Mouse (Mus musculus) lung, adult 18-20 months (tissue): ENCODE data around the gene Klk1b22.
"Not testable (repeated sequence)": the region's sequence is repeated elsewhere in the genome, so short reads cannot be mapped to it uniquely, and the experiment has no call there.

ENCODE experiments used
- DNase-seq, 2 experiments: peaks; one replicate each; pipeline ENCODE4 v3.0.0; 2022; ENCODE audit warnings: mixed read lengths in 2 of 2

The Klk1b22 gene

DNA sequence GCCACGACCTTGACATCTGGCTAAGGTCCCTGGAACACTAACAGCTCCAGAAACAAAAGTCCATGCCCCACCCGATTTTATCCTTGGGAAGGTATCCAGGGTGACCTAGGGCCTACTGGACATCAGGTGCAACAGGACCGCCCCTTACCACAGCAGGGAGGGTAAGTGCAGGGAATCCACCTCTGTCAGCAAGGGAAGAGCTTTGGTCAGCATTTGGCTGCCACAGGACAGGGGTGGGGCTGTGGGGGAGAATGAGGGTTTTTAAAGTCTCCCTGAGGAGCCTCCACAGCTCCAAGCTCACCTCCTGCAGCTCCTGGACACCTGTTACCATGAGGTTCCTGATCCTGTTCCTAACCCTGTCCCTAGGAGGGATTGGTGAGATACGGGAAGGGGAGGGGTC lies at the start of gene Klk1b22:
TSS of gene Klk1b22 (plus strand) at position 301 of the 400 bp plus-strand sequence.
- no peak for DNase-seq

DNA sequence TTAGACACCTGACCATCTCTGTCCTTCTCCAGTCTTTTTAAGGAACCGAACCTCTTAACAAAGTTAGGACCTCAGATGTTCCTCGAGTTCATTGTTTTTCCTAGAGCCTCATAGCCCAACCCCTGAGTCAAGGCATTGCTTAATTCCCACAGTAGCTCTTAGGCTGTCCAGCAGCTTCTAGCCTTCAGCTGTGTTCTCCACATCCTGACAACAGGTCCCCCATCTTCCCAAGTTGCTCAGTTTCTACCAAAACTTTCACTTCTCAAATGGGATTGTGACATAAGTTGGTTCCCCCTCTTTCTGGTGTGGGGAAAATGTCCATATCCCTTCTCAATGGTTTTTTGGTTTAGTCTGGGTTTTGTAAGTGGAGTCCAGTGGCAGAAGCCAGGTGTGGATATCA lies 40.4 kb upstream of the Klk1b22 start:
- DNase-seq, result no peak

DNA sequence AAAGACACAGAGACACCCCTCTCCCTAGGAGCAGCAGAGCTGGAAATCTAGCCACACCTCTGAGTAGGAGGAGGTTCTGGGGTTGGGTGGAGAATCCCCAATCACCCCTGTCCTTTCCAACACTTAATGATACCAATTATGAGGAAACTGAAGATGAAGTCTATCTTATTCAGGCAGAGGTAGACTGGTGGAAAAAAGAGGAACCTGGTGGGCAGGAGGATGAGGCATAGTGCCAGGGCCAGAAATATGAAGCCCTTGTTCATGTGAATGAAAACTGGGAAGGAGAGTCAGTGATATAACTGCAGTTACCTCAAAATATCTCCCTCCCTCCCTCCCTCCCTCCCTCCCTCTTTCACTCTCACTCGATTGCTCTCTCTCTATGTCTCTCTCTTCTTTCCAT lies 34.8 kb upstream of the Klk1b22 start:
- DNase-seq, result no peak

DNA sequence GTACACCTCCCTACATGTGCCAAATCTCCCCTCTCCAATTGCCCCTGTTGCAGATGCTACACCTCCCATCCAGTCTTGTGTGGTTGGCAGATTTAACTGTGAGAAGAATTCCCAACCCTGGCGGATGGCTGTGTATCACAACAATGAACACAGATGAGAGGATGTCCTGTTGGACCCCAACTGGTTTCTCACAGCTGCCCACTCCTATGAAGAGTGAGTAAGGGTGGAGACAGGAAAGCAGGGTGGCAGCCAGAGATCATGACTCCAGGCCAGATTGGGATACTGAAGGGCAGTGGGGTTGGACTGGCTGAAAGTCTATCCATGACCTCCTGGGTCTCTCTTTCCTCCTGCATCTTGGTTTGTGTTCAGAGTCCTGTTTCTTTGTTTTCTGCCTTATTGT lies 16.4 kb upstream of the Klk1b22 start:
- DNase-seq, result no peak

DNA sequence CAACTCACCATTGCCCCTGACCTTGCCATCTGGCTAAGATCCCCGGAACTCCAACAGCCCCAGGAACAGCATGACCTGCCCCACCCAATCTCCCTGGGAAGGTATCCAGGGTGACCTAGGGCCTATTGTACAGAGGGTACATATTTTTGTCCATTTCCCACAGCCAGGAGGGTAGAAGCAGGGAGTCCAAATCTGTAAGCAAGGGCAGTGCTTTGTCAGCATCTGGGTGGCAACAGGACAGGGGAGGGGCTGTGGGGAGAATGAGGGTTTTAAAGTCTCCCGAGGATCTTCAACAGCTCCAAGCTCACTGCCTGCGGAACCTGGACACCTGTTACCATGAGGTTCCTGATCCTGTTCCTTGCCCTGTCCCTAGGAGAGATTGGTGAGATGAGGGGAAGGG lies 10.4 kb upstream of the Klk1b22 start, which contains the start of gene Klk1b21:
TSS of gene Klk1b21 (plus strand) at position 301 of the 400 bp plus-strand sequence.
- not testable (repeated sequence) for DNase-seq

DNA sequence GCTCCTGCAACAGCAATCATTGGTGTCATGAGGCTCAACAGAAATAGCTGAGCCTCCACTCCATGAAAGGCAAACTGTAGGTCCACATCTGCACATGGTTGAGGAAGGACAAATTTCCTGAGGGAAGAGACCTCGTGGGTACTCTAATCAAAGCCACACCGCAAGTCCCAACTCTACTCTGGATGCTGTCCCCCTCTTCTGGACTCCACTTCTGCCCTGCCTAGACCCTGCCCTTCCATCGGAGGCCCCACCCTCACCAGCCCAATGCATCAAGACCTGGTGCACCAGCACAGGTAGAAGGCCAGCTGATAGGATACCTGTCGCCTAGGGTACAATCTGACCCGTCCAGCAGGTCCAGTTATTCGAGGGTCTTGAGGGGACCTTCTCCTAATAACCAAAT lies 11.0 kb downstream of the Klk1b22 start:
- DNase-seq, result no peak

DNA sequence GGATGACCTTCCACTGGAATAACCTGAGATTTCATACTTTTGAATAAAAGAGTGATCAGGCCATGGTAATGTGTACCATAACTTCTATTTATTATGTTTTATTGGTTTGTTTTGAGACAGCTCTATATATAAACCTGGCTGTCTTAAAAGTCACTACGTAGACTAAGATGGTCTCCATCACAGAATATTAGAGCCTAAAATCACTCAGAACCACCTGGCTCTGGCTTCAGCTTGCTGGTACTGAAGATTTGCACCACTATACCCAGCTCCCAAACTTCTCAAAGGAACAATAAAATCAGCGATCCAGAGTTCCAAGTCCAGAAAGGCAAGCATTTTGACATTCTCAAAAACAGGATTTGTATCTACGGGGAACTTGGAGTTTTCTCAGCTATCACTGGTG lies 24.0 kb downstream of the Klk1b22 start, which contains the start of gene Klk1b16:
TSS of gene Klk1b16 (plus strand) at position 301 of the 400 bp plus-strand sequence.
- DNase-seq, result no peak
